Mouse (Mus musculus) 3T3-L1 (cell line): ENCODE measurements at regions not wholly inside any gene's neighbourhood (a gene's known extent, or its start where the extent isn't known, plus 50 kb on each side); places are given as distances from the start of the nearest gene placed in this dataset.

Experiments used
- DNase-seq: peaks from one replicate; pipeline ENCODE4 v3.0.0-alpha.2; 2015; ENCODE audit warnings: low read depth, low spot score

DNA sequence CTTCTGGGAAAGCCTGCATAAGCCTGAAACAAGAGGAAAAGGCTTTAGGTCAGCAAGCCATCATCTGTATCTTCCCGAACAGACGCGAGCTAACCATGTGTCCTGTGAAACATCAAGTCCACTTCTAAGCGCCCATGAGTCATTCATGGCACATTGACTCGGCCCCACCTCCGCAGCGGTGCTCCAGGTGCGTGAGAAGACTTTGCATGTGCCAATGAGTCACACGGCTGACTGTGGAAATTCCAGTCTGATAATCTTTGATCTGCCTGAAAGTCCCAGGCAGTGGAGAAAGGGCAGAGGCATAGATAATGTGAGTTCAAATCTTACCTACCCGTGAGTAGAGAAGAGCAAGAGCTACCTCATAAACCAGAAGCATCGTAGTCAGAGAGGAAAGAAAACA lies 137.8 kb downstream of the Pfkfb3 start:
- DNase-seq = peak; percentile 17

DNA sequence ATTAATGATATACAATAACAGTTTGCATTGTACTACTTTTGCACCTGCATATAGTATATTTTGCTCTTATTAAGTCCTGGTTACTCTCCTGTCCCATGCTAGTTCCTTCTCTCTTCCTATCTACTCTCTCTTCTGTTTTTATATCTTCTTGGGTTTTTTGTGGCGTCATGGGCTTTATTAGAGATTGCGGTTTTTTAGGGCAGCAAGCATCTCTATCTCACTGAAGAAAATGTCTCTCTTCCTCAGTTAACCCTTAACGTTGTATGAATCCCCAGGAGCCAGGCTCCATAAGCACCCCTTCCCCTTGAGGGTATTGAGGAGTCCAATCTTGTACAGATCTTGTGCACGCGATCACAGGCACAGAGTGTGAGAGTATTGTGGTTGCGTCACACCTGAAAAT lies 141.4 kb downstream of the Pfkfb3 start:
- DNase-seq = no peak

DNA sequence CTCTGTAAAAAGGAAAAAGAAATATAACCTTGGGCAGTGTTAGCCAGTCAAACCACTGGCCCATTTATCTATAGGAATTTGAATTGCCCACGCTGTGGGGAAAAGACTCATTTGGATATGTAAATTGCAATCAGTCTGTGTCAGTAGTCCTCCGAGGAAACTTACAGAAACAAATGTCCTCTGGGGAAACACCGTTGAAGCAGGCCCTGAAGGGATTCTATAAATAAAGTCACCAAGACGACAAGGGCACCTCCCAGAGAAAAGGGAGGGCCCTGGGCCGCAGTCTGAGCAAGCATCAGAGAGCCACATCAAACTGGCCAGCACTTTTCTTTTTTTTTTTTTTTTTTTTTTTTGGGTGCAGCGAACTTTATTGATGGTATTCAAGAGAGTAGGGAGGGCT lies 145.4 kb downstream of the Pfkfb3 start:
- DNase-seq = no peak

DNA sequence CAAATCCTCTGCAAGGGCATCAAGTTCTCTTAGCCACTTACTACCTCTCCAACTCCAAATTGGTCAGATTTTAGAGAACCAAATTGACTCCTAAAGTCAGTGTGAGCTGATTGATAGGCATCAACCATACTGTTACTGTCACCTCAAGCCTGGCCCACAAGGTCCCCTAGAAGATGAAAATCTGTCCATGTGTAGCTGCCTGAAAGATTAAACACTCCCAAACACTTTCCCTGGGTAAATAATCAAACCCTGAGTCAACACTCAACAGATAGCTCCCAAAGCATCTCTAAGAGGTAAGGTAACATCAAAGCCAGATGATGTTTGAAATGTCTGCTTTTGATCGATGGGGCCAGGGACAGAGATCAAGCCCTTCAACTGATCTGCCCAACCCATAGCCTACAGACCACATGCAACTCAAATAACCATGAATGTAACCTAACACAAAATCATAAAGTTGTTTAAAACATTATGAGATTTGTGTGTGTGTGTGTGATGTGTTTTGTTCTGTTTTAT lies 147.7 kb downstream of the Pfkfb3 start:
- DNase-seq = no peak

DNA sequence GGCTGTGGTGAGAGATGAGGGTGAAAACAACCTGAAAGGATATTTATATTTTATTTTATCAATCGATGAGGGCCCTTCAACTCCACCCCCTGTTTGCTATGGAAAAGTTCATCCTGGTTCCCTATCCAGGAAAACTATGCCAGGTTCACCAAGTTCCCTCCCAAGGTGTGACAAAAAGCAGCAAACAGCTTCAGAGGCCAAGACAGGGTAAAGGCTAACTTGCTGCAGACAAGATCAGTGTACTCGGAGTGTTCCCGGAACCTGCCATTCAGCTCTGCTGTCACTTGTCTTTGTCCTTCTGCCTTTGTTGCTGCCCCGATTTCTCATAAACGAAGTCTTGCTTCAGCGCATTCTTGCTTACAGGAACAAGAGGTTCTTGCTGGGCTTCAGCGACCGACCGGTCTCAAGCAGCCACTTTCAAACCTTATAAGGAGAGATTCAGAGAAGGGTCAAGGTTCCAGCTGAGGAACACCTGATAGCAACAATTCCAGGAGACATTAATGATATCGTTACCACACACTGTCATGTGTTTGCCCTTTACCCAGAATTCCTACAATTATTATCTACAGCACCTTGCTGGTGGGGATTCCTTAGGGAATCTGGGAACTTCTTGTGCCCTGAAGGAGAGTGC lies 151.5 kb downstream of the Pfkfb3 start:
- DNase-seq = no peak

DNA sequence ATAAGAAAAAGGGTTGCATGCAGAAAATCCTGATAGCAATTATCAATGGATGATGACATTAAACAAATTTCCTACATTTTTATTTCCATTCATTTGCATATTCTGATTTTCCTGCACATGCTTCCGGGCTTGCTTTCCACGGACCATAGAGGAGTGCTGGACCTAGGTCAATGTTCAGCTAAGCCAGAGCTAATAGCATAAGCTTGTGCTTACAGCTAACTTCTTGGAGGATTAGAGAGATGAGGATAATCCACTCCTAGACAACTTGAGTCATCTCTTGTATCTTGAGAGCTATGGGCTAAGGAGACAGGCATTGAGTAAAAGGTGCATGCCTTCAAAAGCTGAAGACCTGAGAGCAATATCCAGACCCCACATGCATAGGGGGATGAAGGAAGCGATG lies 154.5 kb downstream of the Pfkfb3 start:
- DNase-seq = no peak

DNA sequence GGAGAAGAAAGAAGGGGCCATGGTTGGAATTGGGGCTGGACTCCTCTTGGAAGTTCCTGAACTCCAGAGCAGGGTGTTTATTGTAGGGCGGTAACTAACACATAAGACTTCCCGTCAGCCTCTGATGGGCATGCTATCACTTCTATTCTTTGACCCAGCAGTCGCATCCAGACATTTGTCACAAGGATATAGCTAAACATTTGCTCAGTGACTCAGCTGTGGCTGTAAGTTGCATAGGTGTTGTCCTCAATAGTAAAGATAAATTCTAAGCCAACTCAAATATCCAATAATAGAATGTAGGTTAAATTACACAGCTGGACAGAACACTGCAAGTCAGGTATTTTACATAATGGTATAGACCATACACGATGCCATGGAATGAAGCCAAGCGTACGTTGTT lies 154.9 kb downstream of the Pfkfb3 start:
- DNase-seq = no peak

DNA sequence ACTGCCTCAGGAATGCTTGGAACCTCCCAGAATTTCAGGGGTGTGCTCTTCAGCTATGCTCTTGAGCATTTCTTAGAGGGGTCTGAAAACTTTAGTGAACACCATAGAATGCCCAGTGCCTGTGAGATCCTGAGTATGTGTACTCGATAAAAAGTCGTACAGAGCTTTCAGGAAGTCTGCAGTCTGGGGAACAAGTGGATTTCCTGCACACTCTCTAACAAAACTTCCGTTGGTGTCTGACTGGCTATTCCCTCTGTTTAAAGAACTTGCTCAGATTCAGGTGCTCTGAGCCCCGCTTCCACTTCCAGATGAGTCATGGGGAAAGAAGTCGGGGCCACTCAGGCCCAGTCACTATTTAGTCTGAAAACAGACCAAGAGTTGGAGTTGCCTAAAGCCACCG lies 155.5 kb downstream of the Pfkfb3 start:
- no peak for DNase-seq

DNA sequence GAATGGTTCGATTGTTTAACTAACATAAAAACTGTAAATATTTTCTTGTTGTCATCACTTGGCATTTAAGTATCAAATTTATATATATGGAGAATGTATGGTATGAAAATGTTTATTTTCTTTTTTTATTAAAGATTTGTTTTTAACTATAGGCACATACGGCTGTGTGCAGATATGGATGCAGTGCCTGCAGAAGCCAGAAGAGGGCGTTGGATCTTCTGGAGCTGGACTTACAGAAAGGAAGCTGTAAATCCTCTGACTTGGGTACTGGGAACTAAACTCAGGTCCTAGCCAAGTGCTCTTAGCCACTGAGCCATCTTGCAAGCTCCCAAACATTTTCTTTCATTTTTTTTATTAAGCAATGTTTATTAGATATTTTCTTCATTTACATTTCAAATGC lies 157.0 kb downstream of the Pfkfb3 start:
- DNase-seq = no peak

DNA sequence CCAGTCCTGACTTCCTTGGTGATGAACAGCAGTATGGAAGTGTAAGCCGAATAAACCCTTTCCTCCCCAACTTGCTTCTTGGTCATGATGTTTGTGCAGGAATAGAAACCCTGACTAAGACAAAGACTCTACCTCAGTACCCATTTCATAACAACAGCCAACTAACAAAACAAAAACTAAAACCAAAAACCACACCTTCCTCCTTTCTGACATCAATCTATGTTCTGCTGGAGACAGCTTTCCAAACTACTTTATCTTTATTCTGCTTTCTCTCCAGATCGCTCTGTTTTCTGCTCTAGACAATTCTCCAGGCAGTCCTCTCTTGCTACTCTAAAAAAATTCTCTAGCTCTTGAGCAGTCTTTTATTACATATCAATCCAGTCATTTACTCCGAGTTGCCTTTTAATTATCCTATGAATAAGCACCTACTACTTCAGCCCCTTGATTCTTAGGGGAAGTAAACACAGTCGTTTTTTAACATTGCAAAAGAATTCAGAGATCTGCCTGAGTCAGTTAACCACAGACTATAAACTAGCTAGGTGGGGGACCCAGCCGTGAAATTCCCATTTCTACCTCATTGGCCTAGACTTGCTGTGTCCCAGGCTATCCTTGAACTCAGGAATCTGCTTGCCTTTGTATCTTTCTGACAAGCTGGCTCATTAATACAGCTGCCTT lies 159.1 kb downstream of the Pfkfb3 start:
- peak; percentile 49 for DNase-seq

DNA sequence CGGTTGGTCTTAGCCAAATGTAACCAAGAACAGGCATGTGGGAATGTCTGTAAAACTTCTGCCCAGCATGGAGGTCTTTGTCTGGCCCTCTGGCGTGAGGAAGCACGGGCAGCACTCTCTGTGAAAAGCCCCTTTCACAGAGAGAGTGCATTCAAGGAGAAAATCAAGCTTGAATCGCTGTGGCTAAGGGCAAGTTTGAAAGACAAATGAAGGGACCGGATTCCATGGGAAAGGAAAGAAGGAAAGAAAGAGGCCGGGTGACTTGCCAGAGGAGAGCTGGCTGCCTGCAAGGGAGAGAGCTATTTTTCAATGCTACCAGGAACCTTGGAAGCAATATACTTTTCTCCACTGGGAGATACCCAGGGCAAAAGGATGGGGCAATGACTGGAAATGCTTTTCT lies 162.2 kb downstream of the Pfkfb3 start:
- no peak for DNase-seq

DNA sequence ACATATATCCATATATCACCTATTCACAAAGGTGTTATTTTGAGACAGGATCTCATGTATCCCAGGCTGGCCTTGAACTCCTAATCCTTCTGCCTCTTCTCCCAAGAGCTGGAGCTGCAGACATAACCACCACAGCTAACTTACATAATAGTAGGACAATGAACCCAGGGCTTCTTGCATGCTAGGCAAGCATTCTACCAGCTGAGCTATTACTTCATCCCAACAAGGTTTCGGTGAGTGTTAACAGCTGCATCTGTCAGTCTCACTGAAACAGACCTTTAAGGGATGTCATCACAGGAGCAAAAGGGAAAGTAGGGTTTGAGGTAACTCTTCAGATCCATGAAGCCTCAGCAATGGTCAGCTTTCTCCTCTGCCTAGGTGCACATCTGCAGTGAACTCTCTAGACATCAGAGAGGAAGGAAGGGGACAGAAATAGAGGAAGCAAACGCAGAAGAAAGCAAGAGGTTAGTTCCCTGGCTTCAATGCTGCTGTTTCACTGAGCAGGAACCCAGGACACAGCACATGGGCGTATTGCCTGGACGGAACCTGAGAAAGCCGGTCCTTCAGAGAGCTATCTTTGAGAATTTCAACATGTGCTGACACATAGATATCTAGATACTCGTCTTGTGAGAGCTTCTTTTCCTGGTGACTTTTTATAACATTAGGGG lies 163.1 kb downstream of the Pfkfb3 start:
- no peak for DNase-seq

DNA sequence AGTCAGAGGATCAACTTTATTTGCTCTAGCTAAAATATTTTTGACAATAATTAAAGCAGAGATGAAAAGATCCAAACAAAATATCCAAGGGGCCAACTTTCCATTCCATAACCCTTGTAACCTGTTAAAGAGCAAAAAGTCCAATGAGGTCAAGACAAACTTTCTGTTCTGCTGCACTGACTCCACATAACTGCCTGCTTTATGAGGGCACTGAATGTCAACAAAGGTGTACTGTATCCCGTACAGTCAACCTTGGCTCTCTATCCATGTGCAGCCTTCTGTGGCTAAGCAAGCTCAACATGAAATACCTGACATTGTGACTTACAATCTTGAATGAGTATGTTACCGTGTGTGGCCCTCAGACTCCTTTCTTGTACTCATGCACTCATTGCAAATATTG lies 166.3 kb downstream of the Pfkfb3 start:
- no peak for DNase-seq

DNA sequence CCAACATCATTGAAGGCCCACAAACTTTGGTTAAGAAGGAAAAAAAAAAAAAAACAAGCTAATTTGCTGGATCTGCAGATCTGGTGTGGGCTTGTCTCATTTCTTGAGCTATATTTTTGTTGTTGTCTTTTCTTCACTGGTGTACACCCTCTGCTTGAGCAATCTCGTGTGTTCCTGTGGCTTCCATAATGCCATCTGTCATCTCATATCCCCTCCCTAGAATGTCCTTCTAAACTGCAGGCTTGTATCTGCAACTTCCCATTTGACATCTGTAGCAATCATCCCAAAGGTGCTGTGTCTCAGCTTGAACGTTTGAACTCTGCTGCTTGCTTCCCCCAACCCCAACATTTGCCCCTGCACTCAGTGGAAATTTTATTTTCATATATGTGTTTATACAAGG lies 170.1 kb downstream of the Pfkfb3 start:
- no peak for DNase-seq

DNA sequence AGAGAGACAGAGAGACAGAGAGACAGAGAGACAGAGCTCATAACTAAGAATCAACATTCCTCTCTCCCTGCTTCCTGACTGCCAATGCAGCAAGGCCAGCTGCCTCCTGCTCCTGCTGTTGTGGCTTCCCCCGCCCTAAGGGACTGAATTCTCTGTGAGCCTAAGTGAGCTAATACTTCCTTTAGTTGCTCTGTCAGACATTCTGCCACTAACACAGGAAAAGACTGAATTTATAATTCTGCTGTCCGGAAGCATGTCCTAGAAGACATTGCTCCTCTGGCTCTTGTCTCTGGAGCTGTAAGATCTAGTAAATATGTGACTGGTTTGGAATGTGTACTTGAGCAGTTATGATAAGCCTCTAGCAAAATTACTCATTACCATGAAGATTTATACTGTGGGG lies 176.7 kb downstream of the Pfkfb3 start:
- peak; percentile 63 for DNase-seq

DNA sequence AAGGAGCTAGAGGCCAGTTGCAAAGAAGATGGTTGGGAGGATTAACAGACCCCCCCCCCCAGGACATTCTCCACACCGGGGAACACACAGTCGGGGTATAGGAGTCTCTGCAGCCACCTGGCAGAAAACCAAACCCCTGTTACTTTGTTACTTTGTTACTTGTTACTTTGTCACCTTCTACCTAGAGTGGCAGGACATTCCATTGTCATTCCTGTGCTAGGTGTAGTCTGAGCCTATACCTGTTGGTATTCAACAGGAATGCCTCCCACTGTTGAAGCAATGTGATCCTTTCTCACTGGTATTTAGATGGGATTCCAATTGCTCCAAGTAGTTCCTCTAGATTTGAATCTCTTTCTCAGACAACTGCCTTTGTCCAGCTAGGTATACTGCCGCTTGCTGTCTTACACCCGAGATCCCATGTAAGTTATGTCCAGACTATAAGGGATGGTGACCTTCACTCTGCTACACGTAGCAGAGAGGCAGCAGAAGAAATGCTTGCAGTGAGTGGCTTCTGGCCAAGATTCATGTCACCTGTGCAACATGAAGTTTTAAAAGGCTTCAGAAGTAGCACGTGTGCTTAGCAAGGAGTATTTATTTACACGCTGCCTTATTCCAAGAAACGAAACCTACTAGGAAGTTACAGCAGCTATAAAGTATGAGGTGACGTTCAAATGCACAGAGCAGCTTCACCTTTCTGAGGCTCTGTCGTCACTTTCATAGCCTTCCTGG lies 178.0 kb downstream of the Pfkfb3 start:
- no peak for DNase-seq

DNA sequence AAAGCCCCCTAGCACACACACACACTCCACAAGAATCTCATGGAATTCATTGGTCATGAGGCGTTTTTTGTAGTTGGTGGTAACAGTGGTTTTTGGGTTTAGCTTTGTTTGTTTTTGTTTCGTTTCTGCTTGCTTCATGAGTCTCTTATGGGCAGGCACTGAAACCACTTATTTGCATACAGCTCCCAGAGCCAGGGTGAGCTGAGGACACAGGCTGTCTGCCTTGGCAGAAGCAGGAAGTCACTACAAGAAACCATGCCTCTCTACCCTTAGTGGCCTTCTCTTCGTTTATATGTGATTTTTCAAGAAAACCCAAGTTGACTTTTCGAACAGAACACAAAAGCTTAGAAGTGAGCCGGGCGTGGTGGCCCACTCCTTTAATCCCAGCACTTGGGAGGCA lies 178.8 kb downstream of the Pfkfb3 start:
- peak; percentile 79 for DNase-seq

DNA sequence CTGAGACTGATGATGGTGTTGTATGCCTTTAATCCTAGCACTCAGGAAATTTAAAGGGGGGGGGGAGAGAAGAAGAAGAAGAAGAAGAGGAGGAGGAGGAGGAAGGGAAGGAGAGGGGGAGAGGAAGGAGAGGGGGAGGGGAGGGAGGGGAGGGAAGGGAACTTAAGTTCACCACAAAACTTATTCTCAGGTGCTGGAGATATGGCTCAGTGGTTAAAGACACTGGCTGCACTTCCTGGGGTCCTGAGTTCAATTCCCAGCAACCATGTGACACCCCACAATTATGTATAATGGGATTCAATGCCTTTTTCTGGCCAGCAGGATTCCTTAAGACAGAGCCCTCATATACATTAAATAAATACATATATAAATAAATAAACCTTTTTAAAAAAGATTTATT lies 183.6 kb downstream of the Pfkfb3 start:
- no peak for DNase-seq

DNA sequence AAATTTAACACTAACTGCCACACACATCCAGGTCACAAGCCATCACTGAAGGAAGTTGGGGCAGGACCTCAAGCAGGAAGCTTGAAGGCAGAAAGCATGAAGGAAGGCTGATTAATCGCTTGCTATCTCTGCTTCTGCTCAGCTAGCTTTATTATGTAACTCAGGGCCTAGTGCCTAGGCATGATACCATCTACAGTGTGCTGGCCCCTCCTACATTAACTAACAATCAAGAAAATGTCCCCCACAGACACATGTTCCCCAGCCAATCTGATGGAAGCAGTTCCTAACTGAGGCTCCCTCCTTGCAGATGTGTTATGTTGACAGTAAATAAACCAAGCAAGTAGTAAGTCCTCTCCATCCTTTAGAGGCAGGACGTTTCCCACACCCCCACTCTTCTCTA lies 186.6 kb downstream of the Pfkfb3 start:
- no peak for DNase-seq

DNA sequence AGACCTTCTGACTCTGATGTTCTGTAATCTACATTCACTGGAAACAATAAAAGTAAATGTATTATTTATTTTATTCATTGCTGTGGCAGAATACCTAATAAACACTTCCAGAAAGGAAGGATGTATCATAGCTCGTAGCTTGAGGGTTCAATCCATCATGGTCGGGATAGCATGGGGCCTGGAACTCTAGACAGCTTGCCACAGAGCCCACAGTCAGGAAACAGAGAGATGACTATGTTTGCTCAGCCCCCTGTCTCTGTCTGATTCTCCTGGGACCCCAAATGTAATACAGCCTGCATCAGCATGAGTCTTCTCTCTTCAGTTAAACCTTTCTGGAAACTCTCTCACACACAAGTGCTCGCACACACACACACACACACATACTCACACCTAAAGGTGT lies 188.1 kb downstream of the Pfkfb3 start:
- peak; percentile 61 for DNase-seq

DNA sequence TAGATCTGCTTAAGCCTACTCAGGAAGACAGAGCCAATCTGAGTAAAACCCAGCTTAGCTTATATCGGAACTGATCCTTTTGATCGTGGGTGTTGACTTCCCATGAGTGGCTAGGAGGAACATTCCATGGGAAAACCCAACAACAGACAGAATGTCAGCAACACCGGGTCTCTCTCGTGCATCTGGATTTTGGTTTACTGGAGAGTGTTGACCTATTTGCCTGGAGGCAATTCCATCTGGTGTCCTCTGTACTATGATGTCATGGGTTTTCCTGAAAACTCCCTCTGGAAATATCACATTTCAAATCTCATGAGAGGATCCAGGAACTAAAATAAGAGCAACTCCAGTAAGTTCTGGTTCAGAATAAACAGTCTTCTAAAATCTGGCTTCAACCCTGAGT lies 188.5 kb downstream of the Pfkfb3 start:
- peak; percentile 92 for DNase-seq

DNA sequence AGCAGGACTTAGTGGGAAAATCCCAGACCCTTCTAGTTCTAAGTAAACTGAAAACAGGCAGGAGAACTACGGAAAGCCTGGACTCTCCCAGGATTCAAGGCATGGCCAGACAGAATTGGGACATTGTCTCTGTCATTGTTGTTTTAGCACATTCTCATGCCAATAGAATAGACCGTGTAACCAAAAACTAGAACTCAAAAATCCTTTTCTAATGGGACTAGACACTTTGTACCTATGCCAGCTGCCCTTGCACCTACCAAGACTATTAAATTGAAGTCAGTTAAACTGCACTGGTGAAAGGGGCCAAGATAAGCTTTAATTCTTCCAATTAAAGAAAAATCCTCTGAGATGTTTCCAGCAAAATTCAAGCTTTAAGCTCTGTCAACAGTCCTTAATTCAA lies 189.8 kb downstream of the Pfkfb3 start:
- DNase-seq = no peak
